In the genomic region with DNA sequence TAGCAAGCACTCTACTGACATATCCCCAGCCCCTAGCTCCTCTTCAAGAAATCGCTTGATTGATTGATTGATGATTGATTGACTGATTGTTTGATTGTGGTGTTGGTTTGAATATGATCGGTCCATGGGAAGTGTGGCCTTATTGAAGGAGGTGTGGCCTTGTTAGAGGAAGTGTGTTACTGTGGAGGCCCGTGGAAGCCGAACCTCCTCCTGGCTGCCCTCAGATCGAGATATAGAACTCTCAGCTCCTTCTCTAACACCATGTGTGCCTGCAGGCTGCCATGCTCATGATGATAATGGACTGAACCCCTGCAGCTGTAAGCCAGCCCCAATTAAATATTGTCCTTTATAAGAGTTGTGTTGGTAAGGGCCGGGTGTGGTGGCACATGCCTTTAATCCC, we compare ENCODE assay signal across 28 mouse cellular contexts. TPM values are rescaled to one million over a fixed set of nuclear protein-coding genes. Genes with fewer than 3 reads are reported as not detected.
"Had no signal": no experiment of that assay in that cellular context is flagged by ENCODE, and none has a peak within 500 bp of the region (broad histone marks: within the 10 kb centered on the region; RNA-seq: fewer than 3 reads in every experiment).

No protein-coding gene starts in this region.

- H3K27ac ChIP-seq: lung, embryonic 15.5 days; macrophage; midbrain, embryonic 10.5 days; midbrain, embryonic 12.5 days; neural tube, embryonic 13.5 days; neural tube, embryonic 15.5 days had no signal

- H3K4me2 ChIP-seq: lung, embryonic 15.5 days; midbrain, embryonic 12.5 days; neural tube, embryonic 13.5 days; neural tube, embryonic 15.5 days had no signal

- H3K4me1 ChIP-seq: midbrain, embryonic 10.5 days had no signal

- H3K27me3 ChIP-seq: lung, embryonic 15.5 days; midbrain, embryonic 12.5 days; neural tube, embryonic 13.5 days; neural tube, embryonic 15.5 days had no signal

- ATAC-seq: lung, postnatal 0 days; midbrain, embryonic 16.5 days had no signal

- H3K4me3 ChIP-seq: lung, embryonic 15.5 days; midbrain, embryonic 10.5 days; midbrain, embryonic 12.5 days; myocyte; neural tube, embryonic 13.5 days; neural tube, embryonic 15.5 days had no signal

- H3K36me3 ChIP-seq: lung, embryonic 15.5 days; midbrain, embryonic 10.5 days; midbrain, embryonic 12.5 days; neural tube, embryonic 13.5 days; neural tube, embryonic 15.5 days had no signal

- H3K9me3 ChIP-seq: lung, embryonic 15.5 days; midbrain, embryonic 10.5 days; midbrain, embryonic 12.5 days; neural tube, embryonic 13.5 days; neural tube, embryonic 15.5 days had no signal

- DNase-seq: lung, adult 2 months; lung, postnatal 14 days; lung, postnatal 36 days; midbrain, embryonic 14.5 days; retina, postnatal 1 day; right cerebral cortex, adult 18-20 months; right cerebral cortex, postnatal 25 days; right cerebral cortex, postnatal 4 days; spleen, adult 18-20 months; thymus, adult 18-20 months; thymus, postnatal 14 days; thymus, postnatal 36 days had no signal

- H3K9ac ChIP-seq: lung, embryonic 15.5 days; midbrain, embryonic 12.5 days; neural tube, embryonic 13.5 days; neural tube, embryonic 15.5 days had no signal

RNA-seq across cellular contexts. Expression of a gene that starts 2.8 kb away (rescaled TPM):
- total RNA-seq: megakaryocyte, adult 5-6 weeks; megakaryocyte-erythroid progenitor cell, adult 5-6 weeks had no signal
- polyA plus RNA-seq: lung, adult 2 months; lung, embryonic 15.5 days; lung, postnatal 0 days; macrophage; midbrain, embryonic 10.5 days; midbrain, embryonic 12.5 days; midbrain, embryonic 14.5 days; midbrain, embryonic 16.5 days; myocyte; neural tube, embryonic 11.5 days; neural tube, embryonic 13.5 days; neural tube, embryonic 15.5 days; small intestine, adult 2 months; stomach, embryonic 14.5 days; stomach, embryonic 16.5 days; thymus, postnatal 0 days had no signal

RNA-seq across cellular contexts. Expression of a gene that starts 24.2 kb away (rescaled TPM):
- total RNA-seq: megakaryocyte, adult 5-6 weeks; megakaryocyte-erythroid progenitor cell, adult 5-6 weeks had no signal
- polyA plus RNA-seq: lung, adult 2 months; lung, embryonic 15.5 days; lung, postnatal 0 days; macrophage; myocyte; neural tube, embryonic 13.5 days; stomach, embryonic 14.5 days had no signal
